ENCODE assay signal across 28 mouse cellular contexts in the genomic region with DNA sequence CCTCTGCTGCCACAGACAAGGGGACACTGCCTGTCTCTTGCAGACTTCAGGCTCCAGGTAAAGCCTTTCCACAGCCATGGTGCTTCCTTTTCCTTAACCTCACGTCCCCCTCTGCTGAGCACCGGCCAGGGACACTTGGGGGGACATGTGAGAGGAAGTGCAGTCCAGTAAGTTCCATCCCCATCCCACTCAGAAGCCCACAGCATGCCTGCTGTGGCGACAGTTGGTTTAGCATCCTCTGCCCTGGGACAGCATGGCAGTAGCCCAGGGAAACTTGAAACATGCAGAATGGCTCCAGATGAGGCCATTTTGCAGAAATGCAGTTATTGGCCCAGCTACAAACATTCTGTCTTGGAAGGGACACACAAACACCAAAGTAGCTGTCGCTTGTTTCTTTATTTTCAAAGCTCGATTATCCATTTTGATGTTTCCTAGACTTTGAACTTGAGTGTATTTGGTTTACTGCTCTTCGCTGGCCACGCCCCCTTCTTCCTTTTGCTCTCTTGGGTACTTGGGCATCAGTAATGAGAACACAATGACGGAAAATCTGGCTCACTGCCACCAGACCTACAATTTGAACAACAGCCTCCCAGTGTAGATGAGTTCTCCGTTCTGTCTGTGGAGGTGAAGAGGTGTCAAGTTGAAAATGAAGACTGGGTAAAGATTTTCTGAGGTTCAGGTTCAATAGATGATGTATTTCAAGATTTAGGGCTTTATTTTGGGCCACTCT. TPM values are rescaled to one million over a fixed set of nuclear protein-coding genes. Genes with fewer than 3 reads are reported as not detected.
A peak's percentile ranks its signal among the peaks of the same experiment; 100 is the strongest.
DNase-seq lines count a peak whose midpoint lies in the region; ATAC-seq and TF ChIP-seq lines count a peak whose summit lies in the region.
"Had no signal": no experiment of that assay in that cellular context is flagged by ENCODE, and none has a peak within 500 bp of the region (broad histone marks: within the 10 kb centered on the region; RNA-seq: fewer than 3 reads in every experiment).

No protein-coding gene starts in this region.

- no peak overlapping the region for H3K4me2 ChIP-seq in embryonic facial prominence, embryonic 14.5 days (ENCODE audit: low read depth, low read length)
- no peak overlapping the region for H3K4me2 ChIP-seq in midbrain, postnatal 0 days (ENCODE audit: low read depth, low read length, poor library complexity, severe bottlenecking)
- no peak overlapping the region for H3K4me2 ChIP-seq in midbrain, embryonic 11.5 days
- H3K4me2 ChIP-seq: heart, embryonic 11.5 days; limb, embryonic 13.5 days; liver, embryonic 12.5 days; midbrain, embryonic 13.5 days had no signal

- no peak overlapping the region for H3K27ac ChIP-seq in embryonic facial prominence, embryonic 14.5 days (replicated peaks; ENCODE audit: low read depth, low read length)
- H3K27ac ChIP-seq in embryonic facial prominence, embryonic 10.5 days (replicated peaks) = no peak overlapping the region
- H3K27ac ChIP-seq in midbrain, postnatal 0 days (ENCODE audit: low read depth, low read length) = no peak overlapping the region
- no peak overlapping the region for H3K27ac ChIP-seq in midbrain, embryonic 11.5 days (ENCODE audit: low read depth, low read length)
- H3K27ac ChIP-seq: forebrain, embryonic 10.5 days; limb, embryonic 13.5 days; liver, embryonic 12.5 days; midbrain, embryonic 13.5 days; stomach, postnatal 0 days had no signal

- no peaks in the 10 kb centered on the region for H3K27me3 ChIP-seq in embryonic facial prominence, embryonic 14.5 days (replicated peaks; ENCODE audit: control insufficient read depth, insufficient read depth, low read length)
- 0 out of 2 replicates have a peak, but pooled peaks cover 2% of the 10 kb centered on the region for H3K27me3 ChIP-seq in embryonic facial prominence, embryonic 10.5 days (replicated peaks; ENCODE audit: low read depth, poor library complexity, severe bottlenecking)
- H3K27me3 ChIP-seq in midbrain, postnatal 0 days (ENCODE audit: insufficient read depth, low read length) = no peaks in the 10 kb centered on the region
- H3K27me3 ChIP-seq in midbrain, embryonic 11.5 days (ENCODE audit: control insufficient read depth, insufficient read depth, low read length) = no peaks in the 10 kb centered on the region
- H3K27me3 ChIP-seq: liver, embryonic 12.5 days; midbrain, embryonic 13.5 days had no signal

- no peak overlapping the region for H3K4me3 ChIP-seq in embryonic facial prominence, embryonic 14.5 days (ENCODE audit: low read depth, low read length)
- no peak overlapping the region for H3K4me3 ChIP-seq in embryonic facial prominence, embryonic 10.5 days
- H3K4me3 ChIP-seq in midbrain, postnatal 0 days (ENCODE audit: low read depth, low read length) = no peak overlapping the region
- H3K4me3 ChIP-seq in midbrain, embryonic 11.5 days (ENCODE audit: low read depth, low read length) = no peak overlapping the region
- H3K4me3 ChIP-seq: forebrain, embryonic 10.5 days; limb, embryonic 13.5 days; liver, embryonic 12.5 days; midbrain, embryonic 13.5 days; myocyte had no signal

- 67% methylated on average over 9 of the region's 9 CpGs for WGBS in embryonic facial prominence, embryonic 14.5 days
- 88% methylated on average over 9 of the region's 9 CpGs for WGBS in embryonic facial prominence, embryonic 10.5 days
- WGBS in midbrain, postnatal 0 days = 70% methylated on average over 9 of the region's 9 CpGs
- 84% methylated on average over 9 of the region's 9 CpGs for WGBS in midbrain, embryonic 11.5 days

- TF ChIP-seq CTCF in midbrain, postnatal 0 days (IDR thresholded peaks at IDR 0.05) = no peak

- no peaks in the 10 kb centered on the region for H3K9me3 ChIP-seq in embryonic facial prominence, embryonic 14.5 days (ENCODE audit: control insufficient read depth, low read length)
- H3K9me3 ChIP-seq in embryonic facial prominence, embryonic 10.5 days = no peaks in the 10 kb centered on the region
- H3K9me3 ChIP-seq in midbrain, postnatal 0 days (ENCODE audit: low read length) = no peaks in the 10 kb centered on the region
- no peaks in the 10 kb centered on the region for H3K9me3 ChIP-seq in midbrain, embryonic 11.5 days (ENCODE audit: control insufficient read depth, low read length)
- H3K9me3 ChIP-seq: forebrain, embryonic 10.5 days; limb, embryonic 13.5 days; liver, embryonic 12.5 days; midbrain, embryonic 13.5 days had no signal

- 0 out of 2 replicates have a peak, but pooled peaks cover 4% of the 10 kb centered on the region for H3K4me1 ChIP-seq in embryonic facial prominence, embryonic 14.5 days (ENCODE audit: control insufficient read depth, insufficient read depth, low read length)
- peaks cover 13% of the 10 kb centered on the region for H3K4me1 ChIP-seq in embryonic facial prominence, embryonic 10.5 days
- H3K4me1 ChIP-seq in midbrain, postnatal 0 days (ENCODE audit: insufficient read depth, low read length) = no peaks in the 10 kb centered on the region
- 0 out of 2 replicates have a peak, but pooled peaks cover 4% of the 10 kb centered on the region for H3K4me1 ChIP-seq in midbrain, embryonic 11.5 days (ENCODE audit: control insufficient read depth, insufficient read depth, low read length)
- H3K4me1 ChIP-seq: liver, embryonic 12.5 days had no signal

- ATAC-seq in embryonic facial prominence, embryonic 14.5 days (ENCODE audit: low read depth) = no peak
- ATAC-seq in midbrain, postnatal 0 days (ENCODE audit: low FRiP score) = no peak
- no peak for ATAC-seq in midbrain, embryonic 11.5 days (ENCODE audit: low FRiP score)
- ATAC-seq: CD4-positive, CD25-positive, alpha-beta regulatory T cell, adult 4 months; hindbrain, embryonic 16.5 days; intestine, embryonic 16.5 days; liver, embryonic 12.5 days; midbrain, embryonic 13.5 days had no signal

- DNase-seq in embryonic facial prominence, embryonic 14.5 days (ENCODE audit: low spot score) = peak; percentile 47
- DNase-seq in embryonic facial prominence, embryonic 10.5 days (ENCODE audit: low spot score) = no peak
- DNase-seq in kidney, adult 9 months = peak; percentile 7
- no peak for DNase-seq in kidney, adult 8-10 months
- peak; percentile 49 for DNase-seq in midbrain, postnatal 0 days (ENCODE audit: low spot score)
- no peak for DNase-seq in midbrain, embryonic 11.5 days (ENCODE audit: low spot score, missing footprints)
- DNase-seq in lung, postnatal 25 days (ENCODE audit: low spot score) = peak; percentile 9
- no peak for DNase-seq in adrenal gland, adult 2 months
- DNase-seq: cerebellum, adult 18-20 months; kidney, postnatal 10 days had no signal

- no peak overlapping the region for H3K9ac ChIP-seq in embryonic facial prominence, embryonic 14.5 days (ENCODE audit: low read depth, low read length)
- no peak overlapping the region for H3K9ac ChIP-seq in midbrain, postnatal 0 days (replicated peaks; ENCODE audit: low read length, poor library complexity, severe bottlenecking)
- no peak overlapping the region for H3K9ac ChIP-seq in midbrain, embryonic 11.5 days (ENCODE audit: low read length)
- H3K9ac ChIP-seq: limb, embryonic 13.5 days; liver, embryonic 12.5 days; midbrain, embryonic 13.5 days had no signal

- no peaks in the 10 kb centered on the region for H3K36me3 ChIP-seq in embryonic facial prominence, embryonic 14.5 days (ENCODE audit: control insufficient read depth, insufficient read depth, low read length)
- H3K36me3 ChIP-seq in embryonic facial prominence, embryonic 10.5 days (replicated peaks) = 0 out of 2 replicates have a peak, but pooled peaks cover 4% of the 10 kb centered on the region
- H3K36me3 ChIP-seq in midbrain, postnatal 0 days (ENCODE audit: insufficient read depth, low read length) = no peaks in the 10 kb centered on the region
- no peaks in the 10 kb centered on the region for H3K36me3 ChIP-seq in midbrain, embryonic 11.5 days (ENCODE audit: control insufficient read depth, insufficient read depth, low read length)
- H3K36me3 ChIP-seq: forebrain, embryonic 10.5 days; limb, embryonic 13.5 days; liver, embryonic 12.5 days; midbrain, embryonic 13.5 days had no signal

RNA-seq across cellular contexts. Expression of a gene that starts 12.3 kb away (rescaled TPM):
- 0.95 and 1.8 TPM in 2 replicates for polyA plus RNA-seq in embryonic facial prominence, embryonic 14.5 days (2014; fragmentation: Nextera tagmentation; extraction: Ambion mirVana)
- 1.6 and 2.2 TPM in 2 replicates for polyA plus RNA-seq in embryonic facial prominence, embryonic 10.5 days (2016; fragmentation: Nextera tagmentation; extraction: Ambion mirVana)
- 0.61 and 2.4 TPM in 2 replicates for total RNA-seq in midbrain, postnatal 0 days (2014; rRNA removed)
- 1.6 and 1.7 TPM in 2 replicates for polyA plus RNA-seq in midbrain, postnatal 0 days (2015; fragmentation: Nextera tagmentation; extraction: Ambion mirVana)
- polyA plus RNA-seq in midbrain, embryonic 11.5 days (2014; fragmentation: Nextera tagmentation; extraction: Ambion mirVana) = 1.7 TPM in 2 replicates
- total RNA-seq in adrenal gland, adult 2 months (2021) = not detected
- 0.10 TPM in 1 of 2 replicates, not detected in the other for polyA plus RNA-seq in adrenal gland, adult 2 months (2012; rRNA removed)
- total RNA-seq: common myeloid progenitor, adult 5-6 weeks; ES-E14; gastrocnemius, adult 8-10 months; hematopoietic stem cell, adult 5-6 weeks; left cerebral cortex, postnatal 10 days; megakaryocyte, adult 5-6 weeks had no signal
- polyA plus RNA-seq: CD4-positive, CD25-positive, alpha-beta regulatory T cell, adult 4 months; heart, postnatal 0 days; thymus, postnatal 0 days had no signal

RNA-seq across cellular contexts. Expression of a gene that starts 13.6 kb away (rescaled TPM):
- polyA plus RNA-seq in embryonic facial prominence, embryonic 14.5 days (2014; fragmentation: Nextera tagmentation; extraction: Ambion mirVana) = 2.1 and 2.5 TPM in 2 replicates
- polyA plus RNA-seq in embryonic facial prominence, embryonic 10.5 days (2016; fragmentation: Nextera tagmentation; extraction: Ambion mirVana) = 2.0 and 3.0 TPM in 2 replicates
- total RNA-seq in midbrain, postnatal 0 days (2014; rRNA removed) = 5.4 and 6.6 TPM in 2 replicates
- 0.58 and 0.93 TPM in 2 replicates for polyA plus RNA-seq in midbrain, postnatal 0 days (2015; fragmentation: Nextera tagmentation; extraction: Ambion mirVana)
- polyA plus RNA-seq in midbrain, embryonic 11.5 days (2014; fragmentation: Nextera tagmentation; extraction: Ambion mirVana) = 3.1 and 3.4 TPM in 2 replicates
- under 1 TPM; 0.17 to 0.48 TPM for total RNA-seq in adrenal gland, adult 2 months (2021)
- polyA plus RNA-seq in adrenal gland, adult 2 months (2012; rRNA removed) = 0.20 and 0.26 TPM in 2 replicates
- total RNA-seq: common myeloid progenitor, adult 5-6 weeks; hematopoietic stem cell, adult 5-6 weeks; megakaryocyte, adult 5-6 weeks had no signal
- polyA plus RNA-seq: CD4-positive, CD25-positive, alpha-beta regulatory T cell, adult 4 months had no signal

Comparison
In these comparisons a context has a peak if more than half of its experiments do, and no peak if none do; other contexts are left out.
1. DNase-seq: peak in embryonic facial prominence, embryonic 14.5 days (single experiment), kidney, adult 9 months (single experiment), midbrain, postnatal 0 days (single experiment) and lung, postnatal 25 days (single experiment); none in embryonic facial prominence, embryonic 10.5 days (single experiment), kidney, adult 8-10 months (0 of 2), midbrain, embryonic 11.5 days (single experiment) and adrenal gland, adult 2 months (single experiment).